Mouse (Mus musculus) forebrain, postnatal 0 days (tissue): ENCODE data around the gene 1700010B08Rik. TPM values are rescaled to one million over a fixed set of nuclear protein-coding genes. Genes with fewer than 3 reads are reported as not detected.

ENCODE experiments used
- ATAC-seq: fragments of 200-750 bp; cut with Nextera tagmentation; 2 replicates; pipeline ENCODE4 v1.8.0; 2017; ENCODE audit warnings: mild to moderate bottlenecking, moderate library complexity
- DNase-seq: peaks from one replicate; pipeline ENCODE4 v3.0.0-alpha.2; 2015
- H3K27ac ChIP-seq: fragments of 300-500 bp; sonication (generic); 2 replicates; pipeline ENCODE4 v1.5.1; 2014; ENCODE audit warnings: low read depth, mild to moderate bottlenecking, antibody characterized with exemption, low read length, moderate library complexity, mixed read lengths
- H3K27me3 ChIP-seq: fragments of 300-500 bp; sonication (generic); 2 replicates; pipeline ENCODE4 v1.6.1; 2014; ENCODE audit warnings: mild to moderate bottlenecking, low read length, mixed read lengths; ENCODE audit not compliant: insufficient read depth
- H3K36me3 ChIP-seq: fragments of 300-500 bp; sonication (generic); 2 replicates; pipeline ENCODE4 v1.6.1; 2014; ENCODE audit warnings: mild to moderate bottlenecking, moderate library complexity; ENCODE audit not compliant: insufficient read depth
- H3K4me1 ChIP-seq: fragments of 300-500 bp; sonication (generic); 2 replicates; pipeline ENCODE4 v1.6.1; 2014; ENCODE audit warnings: antibody characterized with exemption; ENCODE audit not compliant: insufficient read depth
- H3K4me2 ChIP-seq: fragments of 300-500 bp; sonication (generic); 2 replicates; pipeline ENCODE4 v1.6.1; 2014; ENCODE audit warnings: low read depth, mild to moderate bottlenecking, moderate library complexity
- H3K4me3 ChIP-seq: fragments of 300-500 bp; sonication (generic); 2 replicates; pipeline ENCODE4 v1.5.1; 2014; ENCODE audit warnings: low read depth, low read length, mixed read lengths
- H3K9ac ChIP-seq: fragments of 300-500 bp; sonication (generic); 2 replicates; pipeline ENCODE4 v1.6.1; 2014; ENCODE audit warnings: mild to moderate bottlenecking
- H3K9me3 ChIP-seq: fragments of 300-500 bp; sonication (generic); 2 replicates; pipeline ENCODE4 v1.6.1; 2016; ENCODE audit warnings: low read length
- CTCF ChIP-seq: sonication (generic); IDR thresholded peaks from 2 replicates; pipeline ENCODE4 v1.5.1; 2016; ENCODE audit warnings: antibody characterized with exemption, control low read depth, low read depth
- WGBS: fragments of 180-500 bp; shearing (Covaris S2); extraction: QIAGEN DNeasy Blood & Tissue Kit; methylation state at CpG from one replicate; pipeline ENCODE4 v1.1.7; 2014; 5-methylcytosine and 5-hydroxymethylcytosine counted together
- polyA plus RNA-seq: library from polyadenylated mRNA; unstranded; fragments of >200 nt; fragmentation: Nextera tagmentation; extraction: Ambion mirVana; gene quantifications from 2 replicates; pipeline ENCODE4 v1.2.1, GENCODE M21; 2015
- total RNA-seq: library from RNA; depleted of rRNA; stranded (reverse); fragments of >200 nt; gene quantifications from 2 replicates; pipeline ENCODE4 v1.2.3, GENCODE M21; 2014

Gene 1700010B08Rik
- total and polyA plus RNA-seq, 2 experiments from 2014 or later, result not detected

DNA sequence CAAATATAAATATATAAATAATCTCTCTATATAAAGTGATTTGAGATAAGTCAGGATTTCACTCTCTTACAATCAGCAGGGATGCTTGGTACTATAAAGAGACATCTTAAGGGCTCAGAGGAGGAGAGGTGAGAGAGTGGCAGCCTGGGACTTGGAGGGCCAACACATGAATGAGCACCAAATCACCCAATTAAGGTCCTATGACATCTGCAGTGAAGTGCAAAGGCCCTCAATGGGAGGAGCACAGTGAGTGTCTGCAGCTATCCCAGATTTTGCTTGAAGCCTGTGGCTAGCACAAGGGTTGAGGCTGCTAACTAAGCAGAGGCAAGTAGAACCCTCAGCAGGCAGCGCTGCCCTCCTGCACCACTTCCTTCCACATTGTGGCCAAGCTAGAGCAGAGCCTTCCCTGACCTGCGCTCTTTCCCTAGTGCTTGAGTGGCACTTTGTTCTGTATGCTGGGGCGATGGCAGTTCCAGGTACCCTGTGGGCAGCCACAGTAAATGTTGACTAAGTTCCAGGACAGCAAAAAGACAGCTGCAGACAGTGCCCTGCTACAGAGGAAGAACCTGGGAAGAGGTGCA, 33.3 kb upstream of the 1700010B08Rik start:
- WGBS, result 91% methylated on average over 3 of the region's 3 CpGs
- no peak overlapping the region for H3K4me3 ChIP-seq
- no peak overlapping the region for H3K4me2 ChIP-seq
- no peaks in the 10 kb centered on the region for H3K27me3 ChIP-seq
- no peaks in the 10 kb centered on the region for H3K4me1 ChIP-seq
- peaks cover 13% of the 10 kb centered on the region for H3K36me3 ChIP-seq
- ATAC-seq (no peak), DNase-seq (no peak)
- no peaks in the 10 kb centered on the region for H3K9me3 ChIP-seq
- no peak overlapping the region for H3K27ac ChIP-seq
- TF ChIP-seq CTCF, result no peak
- no peak overlapping the region for H3K9ac ChIP-seq

DNA sequence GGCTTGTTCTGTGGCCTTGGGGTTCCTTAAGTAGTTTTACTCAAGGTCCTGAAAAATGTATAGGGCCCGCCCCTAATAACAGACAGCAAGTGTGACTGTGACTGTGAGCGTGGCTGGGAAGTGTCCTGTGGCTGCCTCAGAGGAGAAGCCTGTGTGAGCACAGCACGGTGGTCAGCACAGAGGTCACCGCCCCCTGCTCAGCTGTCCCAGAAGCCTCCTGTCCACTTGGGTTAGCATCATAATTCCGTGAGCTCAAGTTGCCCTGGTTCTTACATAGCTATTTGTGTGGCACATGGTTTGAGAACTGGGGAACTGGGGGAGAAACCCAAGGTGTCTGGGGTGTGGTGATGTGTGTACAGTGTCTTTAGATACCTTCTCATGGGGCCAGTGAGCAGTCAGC, 31.9 kb upstream of the 1700010B08Rik start:
- TF ChIP-seq CTCF, result no peak
- Histone ChIP-seq H3K9me3 (no peaks in the 10 kb centered on the region), H3K4me2 (no peak overlapping the region), H3K4me3 (no peak overlapping the region), H3K4me1 (no peaks in the 10 kb centered on the region), H3K9ac (no peak overlapping the region), H3K36me3 (peaks cover 13% of the 10 kb centered on the region), H3K27me3 (no peaks in the 10 kb centered on the region), H3K27ac (no peak overlapping the region)
- no peak for DNase-seq
- ATAC-seq, result no peak
- WGBS, result 85% methylated on average over 5 of the region's 5 CpGs

DNA sequence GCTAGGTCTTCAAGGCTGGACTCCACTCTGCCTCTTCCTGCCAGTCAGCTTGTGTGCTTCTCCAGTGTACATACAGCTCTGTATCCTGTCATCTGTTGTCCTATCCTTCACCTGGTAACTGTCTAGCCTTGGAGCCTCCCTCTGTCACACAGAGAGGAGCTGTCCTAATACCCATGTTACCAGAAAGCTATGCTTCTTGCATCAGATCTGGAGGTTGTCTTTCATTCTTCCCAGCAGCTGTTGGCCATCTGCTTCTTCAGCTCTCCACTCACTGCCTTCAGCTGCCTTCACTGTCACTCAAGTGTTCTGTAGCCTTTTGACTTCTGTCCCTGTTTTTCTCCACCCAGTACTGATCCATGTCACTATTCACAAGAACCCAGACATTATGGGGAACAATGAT, 29.4 kb upstream of the 1700010B08Rik start:
- Histone ChIP-seq H3K9me3 (no peaks in the 10 kb centered on the region), H3K4me3 (no peak overlapping the region), H3K4me1 (no peaks in the 10 kb centered on the region), H3K27ac (no peak overlapping the region), H3K4me2 (no peak overlapping the region), H3K9ac (no peak overlapping the region), H3K27me3 (no peaks in the 10 kb centered on the region), H3K36me3 (peaks cover 12% of the 10 kb centered on the region)
- no peak for DNase-seq
- no peak for ATAC-seq
- TF ChIP-seq CTCF, result no peak

DNA sequence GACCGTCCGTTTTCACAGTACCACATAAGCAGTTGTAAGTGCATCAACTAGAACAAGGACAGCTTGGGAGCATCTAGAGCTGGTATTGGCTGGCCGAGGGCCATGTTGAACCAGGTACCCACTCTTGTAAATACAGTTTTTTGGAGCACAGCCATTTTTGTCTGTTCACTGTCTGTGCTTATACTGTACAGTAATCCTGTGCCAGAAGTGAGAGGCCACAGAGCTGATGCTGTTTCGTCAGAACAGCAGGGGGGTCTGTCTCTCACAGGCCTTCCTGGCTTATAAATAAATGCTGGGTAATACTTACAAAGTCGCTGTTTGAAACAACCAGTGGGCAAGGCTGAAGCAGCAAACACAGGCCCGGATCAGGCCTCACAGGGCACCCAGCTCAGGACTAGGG, 27.5 kb upstream of the 1700010B08Rik start:
- Histone ChIP-seq H3K27me3 (no peaks in the 10 kb centered on the region), H3K27ac (no peak overlapping the region), H3K36me3 (peaks cover 19% of the 10 kb centered on the region), H3K4me1 (no peaks in the 10 kb centered on the region), H3K9me3 (no peaks in the 10 kb centered on the region), H3K4me2 (no peak overlapping the region), H3K9ac (no peak overlapping the region), H3K4me3 (no peak overlapping the region)
- DNase-seq, result no peak
- no peak; the same call in 1 of the 2 replicates for ATAC-seq
- 79% methylated on average over 6 of the region's 6 CpGs for WGBS
- TF ChIP-seq CTCF, result no peak

DNA sequence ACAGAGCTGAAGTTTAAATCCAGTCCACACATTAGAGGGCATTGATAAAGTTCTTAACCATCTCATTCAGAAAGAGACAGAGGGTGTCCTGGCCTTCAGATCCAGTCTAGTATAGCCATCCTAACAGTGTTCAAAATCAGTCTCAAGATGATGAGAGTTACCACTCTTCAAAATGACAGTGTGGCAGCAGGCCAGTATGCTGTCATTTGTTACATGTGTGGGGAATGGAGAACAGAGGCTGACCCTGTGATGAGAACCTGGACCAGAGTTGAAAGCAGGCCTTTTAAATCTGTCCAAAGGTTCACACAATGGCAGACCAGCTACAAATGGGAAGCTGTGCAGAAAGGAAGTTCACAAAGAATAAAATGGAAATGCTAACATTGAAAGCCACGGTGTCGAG, 26.5 kb upstream of the 1700010B08Rik start:
- ATAC-seq (no peak), DNase-seq (no peak)
- Histone ChIP-seq H3K4me1 (no peaks in the 10 kb centered on the region), H3K4me3 (no peak overlapping the region), H3K27me3 (no peaks in the 10 kb centered on the region), H3K4me2 (no peak overlapping the region), H3K27ac (no peak overlapping the region), H3K9ac (no peak overlapping the region), H3K9me3 (no peaks in the 10 kb centered on the region), H3K36me3 (peaks cover 20% of the 10 kb centered on the region)
- 60% methylated on average over 2 of the region's 2 CpGs for WGBS
- TF ChIP-seq CTCF, result no peak

DNA sequence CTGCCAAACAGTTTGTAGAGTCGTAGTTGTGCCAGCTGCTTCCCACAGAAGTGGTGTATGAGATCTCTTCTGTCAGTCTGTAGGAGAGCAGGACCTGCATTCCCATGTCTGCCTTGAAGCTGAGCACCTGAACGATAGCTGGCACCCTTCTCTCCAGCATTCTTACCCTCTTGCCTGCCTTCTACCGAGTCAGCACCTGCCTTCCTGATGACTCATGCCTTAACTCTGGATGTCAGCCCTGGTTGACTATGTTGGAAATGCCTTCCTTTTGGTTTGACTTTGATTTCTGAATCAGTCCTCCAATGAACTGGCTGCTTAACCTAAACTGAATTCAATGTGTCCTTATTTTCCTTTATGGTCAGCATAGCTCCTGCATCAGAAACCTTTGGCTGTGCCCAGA, 20.4 kb upstream of the 1700010B08Rik start:
- Histone ChIP-seq H3K9ac (no peak overlapping the region), H3K4me2 (no peak overlapping the region), H3K4me1 (no peaks in the 10 kb centered on the region), H3K4me3 (no peak overlapping the region), H3K9me3 (no peaks in the 10 kb centered on the region), H3K27ac (no peak overlapping the region), H3K36me3 (peaks cover 34% of the 10 kb centered on the region), H3K27me3 (no peaks in the 10 kb centered on the region)
- TF ChIP-seq CTCF, result no peak
- DNase-seq, result no peak
- 87% methylated on average over 3 of the region's 3 CpGs for WGBS
- no peak for ATAC-seq

DNA sequence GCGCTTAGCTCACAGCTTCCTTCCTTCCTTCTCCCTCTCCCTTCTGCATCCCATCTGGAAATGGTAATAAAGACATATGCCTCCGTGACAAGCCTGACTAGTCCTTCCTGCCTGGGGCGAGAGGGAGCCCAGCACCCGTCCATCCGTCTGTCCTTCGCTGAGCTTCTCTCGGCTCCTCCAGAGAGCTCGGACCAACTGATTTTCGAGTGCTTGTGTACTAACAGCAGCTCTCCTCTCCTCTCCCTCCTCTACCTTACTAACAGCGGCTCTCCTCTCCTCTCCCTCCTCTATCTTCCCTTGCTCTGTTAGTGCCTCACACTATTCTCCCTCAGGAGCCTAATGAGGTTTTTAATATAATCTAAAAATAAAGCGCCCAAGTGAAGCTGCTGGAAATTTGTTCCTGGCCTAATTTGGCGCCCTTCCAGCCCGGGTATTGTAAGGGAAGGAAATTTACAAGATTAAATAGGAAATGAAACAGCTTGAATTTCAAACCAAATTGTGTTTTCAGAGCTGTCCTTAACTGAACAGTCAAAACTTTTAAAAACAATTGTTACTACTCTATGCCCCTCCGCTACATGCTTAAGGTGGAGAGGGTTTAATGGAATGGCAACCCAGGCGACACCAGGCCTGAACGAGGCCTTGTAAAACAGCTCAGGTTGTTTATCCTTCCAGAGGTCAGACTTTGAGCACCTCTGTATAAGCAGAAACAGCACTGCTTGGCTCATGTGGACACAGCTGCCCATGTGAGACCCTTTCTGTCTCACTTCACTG, 16.9 kb upstream of the 1700010B08Rik start:
- no peak for TF ChIP-seq CTCF
- Histone ChIP-seq H3K27ac (no peak overlapping the region), H3K9ac (no peak overlapping the region), H3K4me3 (no peak overlapping the region), H3K4me1 (no peaks in the 10 kb centered on the region), H3K9me3 (no peaks in the 10 kb centered on the region), H3K4me2 (no peak overlapping the region), H3K27me3 (no peaks in the 10 kb centered on the region), H3K36me3 (peaks cover 32% of the 10 kb centered on the region; the same call in 1 of the 2 replicates)
- DNase-seq (peak; percentile 24), ATAC-seq (0 out of 2 replicates have a peak, but pooled peaks have one; percentile 27)
- 55% methylated on average over 16 of the region's 16 CpGs for WGBS
